Mouse (Mus musculus) testis, adult 2 months (tissue): ENCODE measurements around the gene Hist1h4f.

Experiments used
- CTCF ChIP-seq: fragments of 200-500 bp; IDR thresholded peaks from 2 replicates; pipeline ENCODE4 v1.5.1; 2012; ENCODE audit warnings: low read depth, mild to moderate bottlenecking, inconsistent platforms, low read length, moderate library complexity; ENCODE audit not compliant: control insufficient read depth, insufficient read depth, insufficient replicate concordance
- POLR2A ChIP-seq: fragments of 200-500 bp; IDR thresholded peaks from 2 replicates; pipeline ENCODE4 v1.6.1; 2012; ENCODE audit warnings: low read depth, mild to moderate bottlenecking, inconsistent platforms, low read length, moderate library complexity; ENCODE audit not compliant: control insufficient read depth

GRCm38 (mm10) chr13:23505662-23506345, 45.6 kb downstream of the Hist1h4f start:
- TF ChIP-seq POLR2A: no peak
- TF ChIP-seq CTCF: no peak
